Mouse (Mus musculus): ENCODE measurements around the gene Gm26992.
"Not testable (repeated sequence)": the region's sequence is repeated elsewhere in the genome, so short reads cannot be mapped to it uniquely, and the experiment has no call there.

Gene Gm26992

GRCm38 (mm10) chrX:103421710-103422109 lies at the start of gene Gm26992:
Gene Gm26992 (plus strand): TSS chrX:103422010.
- DNase-seq (ENCODE audit: low spot score in 2 of 2): no peak

GRCm38 (mm10) chrX:103374250-103374649 lies 47.6 kb upstream of the Gm26992 start:
- no peak for DNase-seq (ENCODE audit: low spot score in 2 of 2)

GRCm38 (mm10) chrX:103384528-103384927 lies 37.3 kb upstream of the Gm26992 start:
- no peak for DNase-seq (ENCODE audit: low spot score in 2 of 2)

GRCm38 (mm10) chrX:103388131-103388530 lies 33.7 kb upstream of the Gm26992 start:
- no peak for DNase-seq (ENCODE audit: low spot score in 2 of 2)

GRCm38 (mm10) chrX:103393841-103394240 lies 28.0 kb upstream of the Gm26992 start:
- no peak for DNase-seq (ENCODE audit: low spot score in 2 of 2)

- no peak for DNase-seq (ENCODE audit: low spot score in 2 of 2)
These were observed 16.8 kb upstream of the Gm26992 start for GRCm38 (mm10) chrX:103405021-103405420.

- no peak for DNase-seq (ENCODE audit: low spot score in 2 of 2)
These were observed 7.6 kb upstream of the Gm26992 start, which contains the start of gene Tsx for GRCm38 (mm10) chrX:103414167-103414566. Gene Tsx (plus strand): TSS chrX:103414467.

GRCm38 (mm10) chrX:103427677-103428076 lies 5.9 kb downstream of the Gm26992 start:
- no peak for DNase-seq (ENCODE audit: low spot score in 2 of 2)

GRCm38 (mm10) chrX:103432293-103432692 lies 10.5 kb downstream of the Gm26992 start:
- no peak for DNase-seq (ENCODE audit: low spot score in 2 of 2)

- DNase-seq (ENCODE audit: low spot score in 2 of 2): no peak
These were observed 16.2 kb downstream of the Gm26992 start for GRCm38 (mm10) chrX:103438023-103438422.

- no peak for DNase-seq (ENCODE audit: low spot score in 2 of 2)
These were observed 19.0 kb downstream of the Gm26992 start for GRCm38 (mm10) chrX:103440803-103441202.

GRCm38 (mm10) chrX:103443755-103444154 lies 21.9 kb downstream of the Gm26992 start:
- DNase-seq (ENCODE audit: low spot score in 2 of 2): no peak

- DNase-seq (ENCODE audit: low spot score in 2 of 2): no peak
These were observed 25.8 kb downstream of the Gm26992 start for GRCm38 (mm10) chrX:103447539-103448169.

GRCm38 (mm10) chrX:103448429-103448828 lies 26.6 kb downstream of the Gm26992 start:
- DNase-seq (ENCODE audit: low spot score in 2 of 2): not testable (repeated sequence)

- DNase-seq (ENCODE audit: low spot score in 2 of 2): not testable (repeated sequence)
These were observed 27.3 kb downstream of the Gm26992 start for GRCm38 (mm10) chrX:103448943-103449722.

GRCm38 (mm10) chrX:103452815-103453214 lies 31.0 kb downstream of the Gm26992 start:
- no peak for DNase-seq (ENCODE audit: low spot score in 2 of 2)

GRCm38 (mm10) chrX:103460056-103460455 lies 38.2 kb downstream of the Gm26992 start:
- no peak for DNase-seq (ENCODE audit: low spot score in 2 of 2)

- DNase-seq (ENCODE audit: low spot score in 2 of 2): no peak
These were observed 47.2 kb downstream of the Gm26992 start for GRCm38 (mm10) chrX:103468998-103469397.

GRCm38 (mm10) chrX:103472346-103472745 lies 50.5 kb downstream of the Gm26992 start:
- no peak for DNase-seq (ENCODE audit: low spot score in 2 of 2)

GRCm38 (mm10) chrX:103477507-103477906 lies 55.7 kb downstream of the Gm26992 start:
- DNase-seq (ENCODE audit: low spot score in 2 of 2): peak; percentile 20 to 50

- peak in 1 of 2 experiments; percentile 30 for DNase-seq (ENCODE audit: low spot score in 2 of 2)
These were observed 59.7 kb downstream of the Gm26992 start for GRCm38 (mm10) chrX:103481243-103482096.

- DNase-seq (ENCODE audit: low spot score in 2 of 2): no peak
These were observed 60.3 kb downstream of the Gm26992 start for GRCm38 (mm10) chrX:103482097-103482451.
